Mouse (Mus musculus) right cerebral cortex, postnatal 4 days (tissue): ENCODE measurements around the gene Esp16.
"Not testable (repeated sequence)": the region's sequence is repeated elsewhere in the genome, so short reads cannot be mapped to it uniquely, and the experiment has no call there.

Experiments
- DNase-seq: peaks from one replicate; pipeline ENCODE4 v3.0.0-alpha.2; 2022

Gene Esp16

GRCm38 (mm10) chr17:39535842-39536241 lies at the start of gene Esp16:
Gene Esp16 (plus strand): TSS chr17:39536142.
- not testable (repeated sequence) for DNase-seq

GRCm38 (mm10) chr17:39498043-39498442 lies 37.9 kb upstream of the Esp16 start:
- DNase-seq = not testable (repeated sequence)
